Mouse (Mus musculus) frontal cortex, postnatal 36 days (tissue): Measurements from ENCODE around the gene Mylip.

ENCODE experiments used
- DNase-seq, 2 experiments: peaks; one replicate each; pipeline ENCODE4 v3.0.0; 2022; ENCODE audit warnings: low spot score in 2 of 2

The Mylip gene

DNA sequence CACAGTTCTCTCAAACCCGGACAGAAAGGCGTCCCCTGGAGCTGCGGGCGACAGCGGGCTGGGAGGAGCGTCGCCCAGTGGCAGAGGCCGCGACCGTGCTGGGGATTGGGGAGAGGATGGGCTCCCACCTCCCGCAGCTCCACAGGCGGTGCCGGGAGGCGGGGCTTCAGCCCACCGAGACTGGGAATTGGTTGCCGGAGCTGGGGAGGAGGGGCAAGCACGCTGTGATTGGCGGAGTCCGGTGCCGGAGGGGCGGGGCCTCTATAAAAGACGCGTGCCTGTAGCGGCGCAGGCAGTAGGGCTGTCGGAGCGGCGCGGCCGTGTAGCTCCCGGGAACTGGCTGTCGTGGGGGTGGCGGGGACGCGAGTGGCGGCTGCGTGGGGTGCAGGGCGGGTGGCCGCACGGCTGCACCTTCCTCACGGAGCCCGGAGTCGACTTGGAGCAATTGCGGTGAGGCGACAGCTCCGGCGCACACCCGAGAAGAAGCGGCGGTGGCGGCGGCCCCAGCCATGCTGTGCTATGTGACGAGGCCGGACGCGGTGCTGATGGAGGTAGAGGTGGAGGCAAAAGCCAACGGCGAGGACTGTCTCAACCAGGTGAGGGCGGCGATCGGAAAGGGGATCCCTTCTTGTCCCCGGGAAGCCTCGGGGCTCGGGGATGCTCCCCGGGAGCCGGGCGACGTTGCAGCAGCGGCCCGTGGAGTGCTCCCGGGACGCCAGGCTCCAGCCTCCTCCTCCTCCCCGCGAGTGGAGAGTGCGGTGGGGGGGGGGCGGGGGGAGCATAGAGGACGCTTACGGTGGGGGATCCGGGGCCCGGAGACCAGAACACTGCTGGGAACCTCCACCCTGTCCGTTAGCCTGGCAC lies at the start of gene Mylip:
Gene Mylip (plus strand): TSS at position 295 of the 864 bp plus-strand sequence.
- DNase-seq = peak; percentile 98

DNA sequence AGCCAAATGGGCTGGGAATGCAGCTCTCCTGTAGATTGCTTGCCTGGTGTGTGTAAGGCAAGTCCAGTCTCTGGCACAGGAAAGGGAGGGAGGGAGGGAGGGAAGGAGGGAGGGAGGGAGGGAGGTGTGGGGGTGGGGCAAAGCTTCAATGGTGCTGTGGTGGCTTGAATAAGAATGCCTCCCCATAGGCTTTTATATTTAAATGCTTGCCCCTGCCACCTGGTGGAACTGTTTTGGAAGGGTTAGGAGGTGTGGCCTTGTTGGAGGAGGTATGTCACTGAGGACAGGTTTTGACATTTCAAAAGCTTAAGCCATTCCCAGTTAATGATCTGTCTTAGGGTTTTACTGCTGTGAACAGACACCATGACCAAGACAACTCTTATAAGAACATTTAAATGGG lies 47.6 kb upstream of the Mylip start:
- DNase-seq = no peak

DNA sequence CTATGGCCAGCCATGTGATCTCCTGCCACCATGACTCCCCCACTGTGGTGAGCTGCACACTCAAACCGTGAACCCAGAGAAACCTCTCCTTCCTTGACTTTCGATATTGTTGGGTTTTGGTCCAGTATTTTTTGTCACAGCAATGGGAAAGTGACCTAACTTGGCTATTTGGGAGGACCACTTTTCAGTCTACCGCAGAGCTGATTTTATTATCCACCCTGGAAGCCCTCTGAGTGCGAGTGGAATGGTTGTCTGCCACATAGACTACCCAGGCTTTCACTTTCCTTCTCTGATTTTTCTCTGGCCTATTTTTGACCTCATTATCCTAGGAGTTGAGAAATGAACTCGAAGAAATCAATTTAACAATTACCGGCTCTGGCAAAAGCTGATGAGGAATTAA lies 46.0 kb upstream of the Mylip start:
- no peak for DNase-seq

- no peak for DNase-seq
Observed at GRCm38 (mm10) chr13:45343966-45344365, 45.6 kb upstream of the Mylip start.

DNA sequence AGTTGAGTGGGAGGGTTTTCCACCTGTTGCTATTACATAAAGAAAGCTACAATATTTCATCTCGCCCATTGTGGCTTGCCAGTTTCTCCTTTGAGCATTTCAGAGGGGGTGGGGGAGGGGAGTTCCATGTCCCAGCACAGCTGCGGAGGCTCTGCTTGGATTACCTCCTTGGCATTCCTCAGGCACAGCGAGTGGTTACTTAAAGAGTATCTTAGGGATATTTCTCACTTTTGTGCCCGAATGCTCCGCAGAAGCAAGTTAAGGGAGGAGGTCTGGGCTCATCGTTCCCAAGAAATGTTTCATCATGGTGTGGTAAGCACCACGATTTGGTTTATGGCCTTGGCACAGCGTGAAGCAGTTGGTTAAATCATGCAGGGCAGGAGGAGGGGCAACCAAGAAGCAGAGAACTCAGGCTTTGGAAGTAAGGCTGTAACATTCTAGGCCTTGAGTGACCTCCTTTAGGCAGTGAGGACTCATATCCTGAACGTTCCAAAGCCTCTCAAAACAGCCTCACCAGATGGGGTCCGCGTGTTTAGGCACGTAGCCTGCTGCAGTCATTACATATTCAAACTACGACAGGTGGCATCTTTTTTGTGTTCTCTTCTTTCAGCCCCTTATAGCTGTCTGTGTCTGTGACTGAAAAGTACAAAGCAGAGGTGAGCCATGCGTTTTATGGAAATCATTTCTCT lies 43.9 kb upstream of the Mylip start:
- no peak for DNase-seq

GRCm38 (mm10) chr13:45351483-45351882 lies 38.1 kb upstream of the Mylip start:
- no peak for DNase-seq

GRCm38 (mm10) chr13:45354824-45355223 lies 34.7 kb upstream of the Mylip start:
- DNase-seq = no peak

DNA sequence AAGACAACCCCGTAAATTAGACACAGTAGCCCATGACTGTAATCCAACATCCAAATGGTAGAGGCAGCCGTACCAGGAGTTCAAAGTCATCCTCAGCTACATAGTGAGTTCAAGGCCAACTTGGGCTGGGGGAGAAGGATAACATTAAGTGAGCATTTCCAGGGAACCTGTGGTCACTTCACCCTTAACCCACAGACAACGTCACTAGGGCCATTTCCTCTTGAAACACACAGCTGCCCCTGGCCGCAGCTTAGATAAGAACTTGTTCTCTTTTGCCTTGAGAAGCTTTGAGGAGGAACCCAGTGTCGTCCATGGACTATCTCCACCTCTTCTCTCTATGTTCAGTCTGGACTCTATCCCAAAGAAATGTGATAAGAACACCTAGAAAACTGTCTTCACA lies 31.3 kb upstream of the Mylip start:
- DNase-seq = no peak

DNA sequence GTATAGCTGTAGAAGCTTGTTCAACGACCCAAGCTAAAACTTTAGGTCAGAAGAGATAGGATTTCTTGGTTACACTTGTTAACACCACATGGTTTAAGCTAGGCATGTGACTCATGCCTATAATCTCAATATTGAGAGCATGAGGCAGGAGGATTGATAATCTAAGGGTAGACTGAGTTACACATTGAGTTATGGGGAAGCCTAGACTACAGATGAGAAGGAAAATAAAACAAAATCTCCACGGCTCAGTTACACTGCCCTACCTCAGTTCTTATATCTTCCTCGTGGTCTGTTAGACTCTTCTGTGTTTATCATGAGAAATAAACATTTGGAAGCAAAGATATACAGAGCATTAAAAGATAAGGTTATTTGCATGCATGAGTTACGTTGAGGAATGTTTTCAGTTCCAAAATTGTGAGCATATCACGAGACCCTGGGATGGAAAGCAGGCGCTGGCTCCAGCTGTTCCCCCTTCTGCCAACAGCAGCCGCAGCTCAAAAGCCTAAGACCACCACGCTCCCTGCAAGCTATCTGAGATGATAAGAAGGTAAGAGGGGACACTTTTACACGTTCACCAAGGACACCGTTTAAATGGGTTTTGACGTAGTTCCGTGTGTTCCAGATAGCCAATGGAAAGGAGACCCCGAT lies 30.7 kb upstream of the Mylip start:
- no peak for DNase-seq

DNA sequence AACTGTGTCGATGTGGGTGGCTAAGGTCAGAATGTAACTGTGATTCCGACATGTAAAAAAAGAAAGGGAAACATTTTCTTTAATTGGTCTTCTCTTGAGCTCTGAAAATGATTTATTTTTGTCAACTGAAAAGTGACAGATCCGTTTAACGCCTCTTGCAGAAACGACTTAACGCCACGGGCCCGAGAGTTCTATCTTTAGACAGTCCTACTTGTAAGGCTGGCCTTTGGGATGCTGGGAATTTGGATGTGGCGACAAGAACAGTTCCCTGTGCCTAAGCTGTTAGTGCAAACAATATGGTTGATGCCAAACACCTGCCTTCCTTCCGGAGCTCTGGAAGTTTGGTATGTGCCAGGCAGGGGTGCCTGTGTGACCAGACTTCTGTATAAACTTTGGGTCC lies 23.8 kb upstream of the Mylip start:
- peak in 1 of 2 experiments; percentile 13 for DNase-seq

DNA sequence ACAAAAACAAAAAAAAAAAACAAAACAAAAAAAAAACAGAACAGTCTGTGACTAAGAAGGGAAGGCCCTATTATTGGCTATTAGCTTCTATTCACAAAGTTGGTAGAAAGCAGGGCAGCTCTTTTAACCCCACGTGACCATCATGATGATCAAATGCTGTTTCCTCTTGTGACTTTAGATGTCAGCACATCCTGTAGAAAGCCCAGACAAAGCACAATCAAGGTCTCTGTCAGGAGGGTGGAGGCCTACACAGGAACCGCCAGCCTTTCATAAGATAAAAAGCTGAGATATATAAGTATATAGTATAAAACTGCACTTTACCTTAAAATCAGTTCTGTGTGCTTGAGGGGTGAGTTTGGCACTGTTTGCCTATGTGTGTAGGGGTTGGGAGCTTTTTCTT lies 17.9 kb upstream of the Mylip start:
- DNase-seq = no peak

GRCm38 (mm10) chr13:45372456-45372855 lies 17.1 kb upstream of the Mylip start:
- DNase-seq = no peak

DNA sequence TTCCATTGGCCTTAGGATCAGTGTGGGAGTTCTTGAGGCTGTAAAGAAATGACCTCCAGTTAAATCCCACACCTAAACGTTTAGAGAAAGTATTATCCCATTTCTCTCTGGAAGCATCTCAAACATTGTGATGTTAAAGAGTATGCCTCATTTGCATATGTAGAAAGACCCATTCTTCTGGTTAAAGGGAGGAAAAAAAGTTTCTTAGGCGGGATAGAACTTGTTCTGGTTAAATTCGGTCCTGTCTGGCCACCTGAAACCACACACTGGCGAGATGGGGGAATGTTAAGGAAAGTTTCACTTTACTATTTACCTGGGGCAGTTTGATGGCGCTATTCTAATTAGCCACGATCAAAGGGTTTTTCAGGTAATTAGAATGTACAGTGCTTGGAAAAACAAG lies 14.7 kb upstream of the Mylip start:
- DNase-seq = no peak

GRCm38 (mm10) chr13:45382208-45382607 lies 7.3 kb upstream of the Mylip start:
- DNase-seq = no peak

GRCm38 (mm10) chr13:45384636-45385035 lies 4.9 kb upstream of the Mylip start:
- DNase-seq = no peak

DNA sequence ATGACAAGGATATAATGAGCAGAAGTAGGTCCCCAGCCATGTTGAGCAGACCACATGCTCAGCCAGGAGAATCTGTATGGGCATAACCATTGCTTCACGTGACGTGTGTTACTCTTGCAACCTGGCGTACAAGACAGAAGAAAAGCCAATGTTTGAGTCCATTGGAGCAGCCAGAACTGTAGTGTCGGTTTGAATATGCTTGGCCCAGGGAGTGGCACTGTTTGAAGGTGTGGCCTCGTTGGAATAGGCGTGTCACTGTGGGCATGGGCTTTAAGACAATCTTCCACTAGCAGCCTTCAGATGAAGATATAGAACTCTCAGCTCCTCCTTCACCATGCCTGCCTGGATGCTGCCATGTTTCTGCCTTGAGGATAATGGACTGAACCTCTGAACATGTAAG lies 4.0 kb upstream of the Mylip start:
- DNase-seq = no peak

DNA sequence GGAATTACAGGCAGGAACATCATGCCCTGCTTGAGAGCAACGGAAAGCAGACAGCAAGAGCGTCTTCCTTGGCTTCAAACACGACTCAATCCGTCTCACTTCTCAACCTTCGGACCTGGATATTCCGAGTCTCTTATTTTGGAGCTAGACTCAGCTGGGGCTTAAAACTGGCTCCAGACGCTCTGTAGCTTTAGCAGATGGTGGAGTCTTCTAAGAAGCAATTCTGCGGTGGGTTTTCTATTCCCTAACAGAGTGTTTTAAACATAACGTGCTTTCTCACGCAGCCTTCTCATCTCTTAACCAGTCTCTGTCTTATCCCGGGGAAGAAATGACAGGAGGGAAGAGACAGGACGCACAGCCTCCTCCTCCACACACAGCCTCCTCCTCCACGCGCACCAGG lies 3.3 kb upstream of the Mylip start:
- DNase-seq = peak in 1 of 2 experiments; percentile 36

DNA sequence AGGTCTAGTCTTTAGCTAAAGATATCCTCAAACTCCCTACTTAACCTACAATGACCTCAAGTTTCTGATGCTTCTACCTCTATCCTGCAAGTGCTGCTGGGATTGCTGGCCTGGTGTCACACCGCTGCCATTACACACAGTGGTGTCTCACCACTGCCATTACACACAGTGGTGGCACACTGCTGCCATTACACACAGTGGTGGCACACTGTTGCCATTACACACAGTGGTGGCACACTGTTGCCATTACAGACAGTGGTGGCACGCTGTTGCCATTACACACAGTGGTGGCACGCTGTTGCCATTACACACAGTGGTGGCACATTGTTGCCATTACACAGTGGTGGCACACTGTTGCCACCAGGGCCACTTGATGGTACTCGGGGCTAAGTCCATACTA lies 2.3 kb upstream of the Mylip start:
- DNase-seq = no peak

GRCm38 (mm10) chr13:45388254-45388805 lies 1.2 kb upstream of the Mylip start:
- no peak for DNase-seq

GRCm38 (mm10) chr13:45388889-45389288 lies 653 bp upstream of the Mylip start:
- DNase-seq = no peak

GRCm38 (mm10) chr13:45390312-45390961 lies 895 bp downstream of the Mylip start:
- no peak for DNase-seq
